Mouse (Mus musculus) heart, adult 2 months (tissue): Measurements from ENCODE around the gene Cox20.

ENCODE experiments used
- CTCF ChIP-seq: fragments of 200-600 bp; IDR thresholded peaks from 2 replicates; pipeline ENCODE4 v1.8.1; 2022; ENCODE audit warnings: antibody characterized with exemption, mild to moderate bottlenecking, moderate library complexity
- EP300 ChIP-seq: fragments of 200-500 bp; IDR thresholded peaks from 2 replicates; pipeline ENCODE4 v1.6.1; 2011; ENCODE audit warnings: low read depth, low read length, control low read depth; ENCODE audit not compliant: insufficient read depth
- POLR2A ChIP-seq: fragments of 200-500 bp; IDR thresholded peaks from 2 replicates; pipeline ENCODE4 v1.6.1; 2011; ENCODE audit warnings: mild to moderate bottlenecking, low read depth, low read length, control low read depth; ENCODE audit not compliant: insufficient read depth

- TF ChIP-seq POLR2A (no peak), EP300 (no peak), CTCF (no peak)
Observed at GRCm38 (mm10) chr1:178340213-178340612, 21.3 kb downstream of the Cox20 start.
